ENCODE assay signal across 8 mouse cellular contexts in genomic region chr7:138989156-138989555, GRCm38 (mm10). TPM values are rescaled to one million over a fixed set of nuclear protein-coding genes. Genes with fewer than 3 reads are reported as not detected.
"Had no signal": no experiment of that assay in that cellular context is flagged by ENCODE, and none has a peak within 500 bp of the region (broad histone marks: within the 10 kb centered on the region; RNA-seq: fewer than 3 reads in every experiment).

No protein-coding gene starts in this region.

- DNase-seq: kidney, adult 8-10 months; kidney, postnatal 4 days; liver; lung, adult 18-20 months; right cerebral cortex, postnatal 25 days; thymus, postnatal 4 days had no signal

RNA-seq across cellular contexts. Expression of gene Jakmip3, which starts 48.6 kb away (rescaled TPM):
- total RNA-seq: megakaryocyte-erythroid progenitor cell, adult 5-6 weeks had no signal
- polyA plus RNA-seq: small intestine, adult 2 months had no signal
